Mouse (Mus musculus) adrenal gland, postnatal 36 days (tissue): Measurements from ENCODE around the gene Mob4. TPM values are rescaled to one million over a fixed set of nuclear protein-coding genes. Genes with fewer than 3 reads are reported as not detected.
A peak's percentile ranks its signal among the peaks of the same experiment; 100 is the strongest.

Experiments
- DNase-seq, 2 experiments: peaks; one replicate each; pipeline ENCODE4 v3.0.0; 2021; ENCODE audit warnings: mixed read lengths in 1 of 2
- total RNA-seq, 2 experiments: library from RNA; stranded (reverse); gene quantifications; 2 replicates each; pipeline ENCODE4 v1.2.3; 2021

The Mob4 gene
- total RNA-seq, 2 experiments from 2014 or later, result 311 to 394 TPM

DNA sequence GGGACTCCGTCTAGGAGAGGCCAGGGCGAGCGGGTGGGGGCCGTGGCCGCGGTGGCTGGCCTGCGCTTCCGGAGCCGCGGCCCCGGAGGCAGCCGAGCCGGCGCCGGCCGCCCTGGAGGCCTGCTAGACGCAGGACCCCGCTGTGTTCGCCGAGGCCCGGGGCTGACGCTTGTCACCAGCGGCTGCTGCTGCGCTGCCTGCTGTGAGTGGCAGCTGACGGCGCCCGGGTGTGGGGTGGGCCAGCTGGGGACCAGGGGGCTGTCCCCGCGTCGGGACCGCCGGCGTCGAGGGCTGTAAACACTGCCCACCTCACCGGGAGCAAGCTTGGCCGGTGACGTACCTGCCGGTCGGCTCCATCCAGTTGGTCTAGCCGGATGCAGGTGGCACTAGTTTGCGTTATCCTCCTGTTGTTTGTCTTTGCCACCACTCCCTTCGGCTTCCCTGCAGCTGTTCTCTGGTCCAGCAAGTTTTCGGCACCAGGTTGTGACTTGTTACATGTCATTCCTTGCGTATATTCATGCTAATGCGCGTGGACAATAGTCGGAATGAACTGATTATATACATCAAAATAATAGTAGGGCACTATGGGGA, 488 bp downstream of the Mob4 start:
- no peak for DNase-seq

- no peak for DNase-seq
Measured at GRCm38 (mm10) chr1:55132308-55132707, 1.3 kb downstream of the Mob4 start.

- DNase-seq, result no peak
Measured at GRCm38 (mm10) chr1:55133173-55133572, 2.1 kb downstream of the Mob4 start.

DNA sequence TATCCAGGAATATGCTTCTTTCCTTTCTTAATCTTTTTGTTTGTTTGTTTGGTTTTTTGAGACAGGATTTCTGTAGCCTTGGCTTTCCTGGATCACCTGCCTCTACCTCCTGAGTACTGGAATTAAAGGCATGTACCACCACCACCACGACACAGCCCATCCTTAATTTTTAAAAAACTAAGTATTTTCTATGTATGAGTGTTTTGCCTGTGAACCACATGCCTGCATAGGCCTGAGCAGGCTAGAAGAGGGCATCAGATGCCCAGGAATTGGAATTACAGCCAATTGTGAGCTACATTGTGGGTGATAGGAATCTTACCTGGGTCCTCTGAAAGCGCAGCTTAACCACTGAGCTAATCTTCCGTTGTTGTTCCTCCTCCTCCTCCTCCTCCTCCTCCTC, 3.3 kb downstream of the Mob4 start:
- no peak for DNase-seq

DNA sequence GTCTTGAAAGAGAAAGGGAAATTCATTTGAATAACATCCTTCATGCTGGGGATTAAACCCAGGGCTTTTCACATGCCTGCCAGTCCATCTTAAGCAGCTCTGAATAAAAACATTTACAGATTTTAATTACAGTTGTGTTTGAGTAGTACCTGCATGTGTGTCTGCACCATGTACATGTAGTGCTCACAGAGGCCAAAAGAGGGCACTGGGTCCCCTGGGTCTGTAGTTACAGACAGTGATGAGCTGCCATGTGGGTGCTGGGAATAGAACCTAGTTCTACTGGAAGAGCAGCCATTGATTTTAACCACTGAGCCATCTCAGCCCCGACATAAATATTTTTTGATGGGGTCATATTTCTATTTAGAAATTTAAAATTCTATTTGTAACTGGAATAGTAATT, 4.8 kb downstream of the Mob4 start:
- no peak for DNase-seq

GRCm38 (mm10) chr1:55144338-55144737, 13.3 kb downstream of the Mob4 start:
- no peak for DNase-seq

DNA sequence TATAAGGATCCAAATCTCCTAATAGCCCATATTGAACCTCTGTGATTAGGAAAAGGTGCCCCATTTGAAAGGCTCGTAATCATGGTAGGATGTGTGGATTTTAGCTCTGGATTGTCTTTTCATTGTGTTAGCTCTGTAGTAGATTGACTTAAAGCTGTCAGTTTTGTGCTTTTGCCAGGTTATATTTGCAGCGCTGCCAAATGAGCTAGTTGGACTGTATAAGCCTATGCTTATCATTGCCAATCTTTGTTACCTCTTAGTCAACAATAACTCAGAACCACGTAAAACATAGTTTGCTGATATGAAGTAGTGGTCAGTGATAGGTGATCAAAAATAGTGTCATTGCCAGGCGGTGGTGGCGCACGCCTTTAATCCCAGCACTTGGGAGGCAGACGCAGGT, 14.5 kb downstream of the Mob4 start:
- DNase-seq, result no peak

GRCm38 (mm10) chr1:55157329-55157728, 26.3 kb downstream of the Mob4 start:
- DNase-seq, result no peak

DNA sequence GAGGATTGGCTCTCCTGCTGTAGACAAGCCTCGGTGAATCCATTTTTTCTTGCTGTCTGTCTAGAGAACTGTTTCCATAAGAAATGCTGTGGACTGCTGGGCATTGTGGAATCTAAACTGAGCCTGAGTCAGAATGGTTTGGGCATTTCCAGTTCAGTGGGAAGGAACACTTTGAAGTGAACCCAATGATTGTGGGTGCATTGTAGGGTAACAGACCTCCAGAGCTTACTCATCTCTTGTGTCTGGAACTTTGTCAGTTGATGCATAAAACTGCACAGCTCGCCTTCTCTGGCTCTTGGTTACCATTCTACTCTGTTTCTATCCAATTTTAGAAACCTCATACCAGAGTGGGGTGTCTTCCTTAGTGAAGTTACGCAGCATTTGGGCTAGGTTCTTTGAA, 27.2 kb downstream of the Mob4 start:
- DNase-seq, result no peak

- DNase-seq, result no peak
Measured at GRCm38 (mm10) chr1:55158821-55159220, 27.8 kb downstream of the Mob4 start.

GRCm38 (mm10) chr1:55160218-55160617, 29.2 kb downstream of the Mob4 start:
- no peak for DNase-seq

DNA sequence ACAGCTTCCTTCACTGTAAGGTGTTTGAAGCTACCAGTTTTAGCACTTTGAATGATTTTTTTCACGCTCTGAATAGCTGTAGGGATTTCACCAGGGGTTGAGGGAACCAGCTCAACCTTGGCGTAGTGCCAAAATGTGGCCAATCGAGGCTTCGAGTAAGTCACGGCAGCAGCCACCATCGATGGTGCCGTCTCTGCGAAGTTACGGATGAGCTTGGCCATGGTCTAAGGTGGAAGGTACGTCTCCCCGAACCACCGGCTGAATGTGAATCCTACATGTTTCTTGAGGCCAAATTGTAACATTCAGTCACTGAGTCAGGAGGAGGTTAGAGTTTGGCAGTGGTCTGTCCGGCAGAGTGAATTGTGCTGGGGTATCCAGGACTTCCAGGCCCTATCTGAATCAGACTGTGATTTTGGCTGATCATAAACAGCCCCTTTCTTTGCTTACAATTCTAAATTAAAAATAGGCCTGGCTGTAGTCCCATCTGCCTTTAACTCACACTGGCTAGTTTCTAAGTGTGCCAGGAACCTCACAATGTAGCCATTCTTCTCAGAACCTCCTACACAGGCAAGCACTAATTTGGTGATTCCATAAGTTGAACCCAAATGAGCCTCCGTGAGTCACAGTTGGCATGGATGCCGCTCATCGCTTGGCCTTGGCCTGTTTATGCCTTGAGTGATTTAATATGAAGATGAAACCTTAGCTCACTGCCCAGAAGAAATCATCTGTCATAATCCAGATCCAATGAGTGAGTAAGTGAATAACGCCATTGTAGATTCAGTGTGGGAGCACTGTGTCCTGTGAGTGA, 30.0 kb downstream of the Mob4 start:
- DNase-seq, result peak; percentile 83 to 87

GRCm38 (mm10) chr1:55161895-55162294, 30.9 kb downstream of the Mob4 start:
- peak; percentile 70 to 77 for DNase-seq

GRCm38 (mm10) chr1:55162781-55163180, 31.8 kb downstream of the Mob4 start:
- DNase-seq, result no peak

GRCm38 (mm10) chr1:55164005-55164404, 33.0 kb downstream of the Mob4 start:
- DNase-seq, result peak; percentile 68 to 76

- no peak for DNase-seq
Measured at GRCm38 (mm10) chr1:55167560-55167959, 36.5 kb downstream of the Mob4 start.

GRCm38 (mm10) chr1:55168591-55168990, 37.6 kb downstream of the Mob4 start:
- DNase-seq, result no peak

DNA sequence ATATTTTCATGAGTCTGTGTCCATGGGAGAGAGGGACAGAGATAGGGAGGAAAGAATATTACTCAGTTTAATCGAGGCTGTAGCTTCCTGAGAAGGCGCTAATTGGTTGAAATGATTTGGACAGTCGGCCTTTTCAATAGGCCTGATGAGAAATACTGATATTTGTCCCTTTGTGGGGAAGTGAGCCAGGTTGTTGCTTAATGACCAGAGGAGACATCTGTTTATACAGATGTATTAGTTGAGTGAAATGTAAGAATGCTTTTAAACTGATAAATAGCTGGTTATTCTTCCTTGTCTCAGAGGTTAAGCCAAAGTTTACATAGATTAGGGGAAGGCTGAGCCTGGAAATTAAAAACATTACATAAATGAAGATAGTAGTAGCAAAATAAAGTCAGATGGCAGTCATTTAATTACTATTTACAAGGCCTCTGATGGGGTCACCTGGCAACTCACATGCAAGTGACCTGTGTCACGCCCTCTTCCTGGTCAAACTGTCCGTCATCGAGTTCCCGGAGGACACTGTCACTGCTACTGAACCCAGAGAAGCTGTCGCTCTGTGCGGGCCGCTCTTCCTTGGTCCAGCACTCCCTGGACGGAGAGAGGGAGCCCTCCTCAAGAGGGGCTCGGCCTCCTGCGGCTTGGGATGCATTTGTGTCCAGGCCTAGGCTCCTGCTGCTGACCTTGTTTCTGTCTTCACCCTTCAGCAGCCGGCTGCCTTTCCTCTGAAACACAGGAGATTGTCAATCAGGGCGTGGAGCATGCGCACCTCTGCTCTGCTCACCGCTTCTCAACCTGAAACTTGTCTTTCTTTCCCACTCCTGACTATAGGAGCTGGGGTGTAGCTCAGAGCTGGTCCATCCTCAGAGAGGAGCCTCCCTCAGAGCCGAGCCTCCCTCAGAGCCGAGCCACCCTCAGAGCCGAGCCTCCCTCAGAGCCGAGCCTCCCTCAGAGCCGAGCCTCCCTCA, 40.6 kb downstream of the Mob4 start:
- DNase-seq, result no peak

DNA sequence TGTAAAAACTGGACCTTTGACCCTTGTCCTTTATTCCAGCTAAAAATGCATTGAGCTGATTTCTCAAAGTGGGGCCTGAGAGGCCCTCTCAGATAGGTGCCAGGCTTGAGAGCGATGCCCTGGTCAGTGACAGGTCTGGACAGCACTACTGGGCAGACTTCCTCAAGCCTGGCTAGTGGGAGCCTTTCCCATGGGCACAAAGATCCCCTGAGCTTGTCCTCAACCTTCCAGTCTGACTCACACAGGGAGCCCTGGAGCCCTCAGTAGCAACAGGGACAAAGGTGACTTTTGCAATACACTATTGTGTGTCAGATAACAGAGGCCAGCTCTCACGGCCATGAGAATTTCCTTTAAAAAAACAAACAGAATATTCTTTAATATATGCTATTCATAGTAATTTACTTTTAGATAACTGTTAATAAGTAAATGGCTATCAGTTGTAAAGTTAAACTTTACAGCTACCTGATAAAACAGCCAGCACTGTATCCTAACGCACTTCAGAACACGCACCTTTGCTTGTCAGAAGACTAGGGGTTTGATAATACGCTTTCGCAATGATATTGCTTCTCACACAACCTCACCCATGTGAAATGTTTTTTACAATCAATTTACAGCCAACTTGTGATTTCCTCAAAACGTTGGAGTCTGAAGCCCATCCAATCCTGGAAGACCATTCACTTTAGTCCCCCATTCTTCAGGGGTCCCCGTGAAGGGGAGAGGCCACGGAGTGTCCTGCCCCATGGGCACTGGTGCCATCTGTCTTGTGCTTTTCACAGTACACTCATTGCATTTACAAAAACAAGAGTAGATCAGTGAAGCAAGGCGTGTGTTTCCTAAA, 42.9 kb downstream of the Mob4 start:
- peak; percentile 57 to 66 for DNase-seq

DNA sequence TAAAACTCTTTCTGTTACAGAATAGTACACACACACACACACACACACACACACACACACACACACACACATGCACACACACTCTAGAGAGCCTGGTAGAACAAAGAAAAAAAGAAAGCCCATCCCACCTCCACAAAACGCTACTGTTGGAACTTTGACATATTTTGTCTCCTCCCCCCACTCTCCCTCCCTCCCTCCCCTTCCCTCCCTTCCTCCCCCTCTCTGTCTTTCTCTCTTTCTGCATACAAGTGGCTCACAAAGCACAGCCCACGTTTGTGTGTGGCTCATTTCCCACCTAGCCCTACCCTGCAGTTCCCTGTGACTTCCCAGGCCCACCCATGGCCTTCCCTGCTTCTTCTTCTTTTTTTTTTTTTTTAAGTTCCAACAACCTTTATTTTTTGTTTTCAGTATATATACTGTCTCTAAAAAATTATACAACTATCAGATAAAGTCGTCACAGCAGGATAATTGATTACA, 43.6 kb downstream of the Mob4 start:
- DNase-seq, result no peak

DNA sequence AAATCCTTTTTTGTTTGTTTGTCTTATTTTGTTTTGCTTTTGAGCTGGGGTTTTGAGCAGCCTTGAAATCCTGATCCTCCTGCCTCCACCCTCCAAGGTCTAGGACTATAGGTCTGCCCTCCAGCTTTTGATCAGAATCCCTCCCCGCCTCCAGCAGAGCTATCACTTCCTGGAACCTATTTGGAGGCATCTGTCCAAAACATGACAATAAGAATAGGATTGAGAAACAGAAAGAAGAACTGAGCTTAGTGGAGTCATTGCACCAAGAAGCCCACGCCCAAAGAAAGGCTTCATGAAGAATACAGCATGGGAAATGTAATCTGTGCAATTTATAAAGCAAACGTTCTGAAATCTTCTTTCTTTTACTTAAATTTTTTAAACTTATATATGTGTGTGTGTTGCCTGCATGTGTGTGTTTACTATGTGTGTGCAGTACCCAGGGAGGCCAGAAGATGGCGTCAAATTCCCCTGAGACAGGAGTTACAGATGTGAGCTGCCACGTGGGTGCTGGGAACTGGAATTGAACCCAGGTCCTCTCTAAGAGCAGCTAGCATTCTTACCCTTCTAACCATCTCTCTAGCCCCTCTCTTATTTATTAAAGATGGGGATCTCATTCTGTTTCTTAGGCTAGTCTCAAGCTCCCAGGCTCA, 49.0 kb downstream of the Mob4 start:
- no peak for DNase-seq
